Mouse (Mus musculus): ENCODE measurements around the gene Mob1b.

- TF ChIP-seq ZNF384 (IDR thresholded peaks at IDR 0.05; ENCODE audit: low read depth, low read length) (no peak), MAFK (IDR thresholded peaks at IDR 0.05; ENCODE audit: insufficient read depth, low read depth, low read length) (no peak), HCFC1 (IDR thresholded peaks at IDR 0.05; ENCODE audit: borderline replicate concordance, insufficient read depth, low read length) (no peak)
These were observed 7.0 kb downstream of the Mob1b start for GRCm38 (mm10) chr5:88727593-88728144.

Data from ES-E14 (cell line).